Mouse (Mus musculus) cerebellum, adult 2 months (tissue): Measurements from ENCODE around the gene Igsf3. TPM values are rescaled to one million over a fixed set of nuclear protein-coding genes. Genes with fewer than 3 reads are reported as not detected.

Source experiments
- DNase-seq, 2 experiments: peaks; one replicate each; pipeline ENCODE4 v3.0.0; 2021
- H3K27ac ChIP-seq: fragments of 200-500 bp; 2 replicates; pipeline ENCODE4 v1.5.1; 2012; ENCODE audit warnings: low read length, control low read depth, inconsistent platforms; ENCODE audit not compliant: insufficient read depth
- H3K27me3 ChIP-seq: fragments of 200-500 bp; 2 replicates; pipeline ENCODE4 v1.6.1; 2012; ENCODE audit warnings: inconsistent platforms, mild to moderate bottlenecking, low read length, moderate library complexity; ENCODE audit not compliant: control insufficient read depth, insufficient read depth
- H3K4me1 ChIP-seq: fragments of 200-500 bp; 2 replicates; pipeline ENCODE4 v1.6.1; 2011; ENCODE audit warnings: low read length; ENCODE audit not compliant: control insufficient read depth, insufficient read depth
- H3K4me3 ChIP-seq: fragments of 200-500 bp; replicated peaks from 2 replicates; pipeline ENCODE3; 2011; ENCODE audit warnings: mild to moderate bottlenecking, low read depth, low read length, control low read depth; ENCODE audit not compliant: insufficient read depth
- CTCF ChIP-seq: fragments of 200-500 bp; IDR thresholded peaks from 2 replicates; pipeline ENCODE4 v1.5.1; 2011; ENCODE audit warnings: low read depth, mild to moderate bottlenecking, control low read depth, low read length, moderate library complexity, borderline replicate concordance; ENCODE audit not compliant: insufficient read depth
- POLR2A ChIP-seq: fragments of 200-500 bp; IDR thresholded peaks from 2 replicates; pipeline ENCODE4 v1.6.1; 2011; ENCODE audit warnings: low read length, control low read depth, borderline replicate concordance; ENCODE audit not compliant: insufficient read depth
- WGBS: fragments of 180-500 bp; shearing (Covaris S2); methylation state at CpG from one replicate; pipeline ENCODE4 v1.1.7; 2018; 5-methylcytosine and 5-hydroxymethylcytosine counted together
- polyA plus RNA-seq: library from polyadenylated mRNA; depleted of rRNA; stranded (reverse); fragments of >200 nt; gene quantifications from 2 replicates; pipeline ENCODE4 v1.2.3, GENCODE M21; 2012; rRNA removed

The Igsf3 gene
- polyA plus RNA-seq, 1 experiment = 5.1 TPM

DNA sequence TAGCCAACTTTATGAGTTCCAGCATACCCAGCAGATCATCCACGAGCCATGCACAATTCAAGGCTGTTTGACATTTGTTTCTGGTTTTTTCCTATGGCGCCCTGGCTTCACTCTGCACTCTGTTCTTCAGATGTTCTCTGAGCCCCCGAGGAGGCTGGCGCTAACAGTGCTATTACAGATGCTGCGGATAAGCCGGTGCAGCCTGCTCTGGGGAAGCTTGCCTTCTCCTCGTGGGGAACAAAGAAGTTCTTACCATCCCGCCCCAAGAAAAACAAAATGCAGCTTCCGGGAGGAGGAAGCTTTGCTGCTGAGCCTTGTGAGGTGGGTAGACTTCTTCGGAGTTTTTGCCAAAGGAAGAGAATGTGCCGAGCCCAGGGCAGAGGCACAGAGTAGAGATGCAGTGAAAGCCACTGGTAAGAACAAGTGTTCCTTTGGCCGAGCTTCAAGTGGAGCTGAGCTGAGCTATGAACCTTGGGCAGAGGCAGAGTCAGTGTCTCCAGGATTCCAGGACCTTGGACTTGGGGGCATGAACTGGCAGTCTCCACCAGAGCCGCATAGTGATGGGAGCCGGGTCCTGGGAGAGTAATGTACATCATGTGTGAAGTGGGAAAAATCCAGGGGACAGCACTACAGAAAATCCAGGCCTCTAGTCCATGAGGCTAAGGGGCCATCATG lies 125.3 kb downstream of the Igsf3 start:
- Histone ChIP-seq H3K27ac (no peak overlapping the region), H3K4me3 (no peak overlapping the region), H3K27me3 (no peaks in the 10 kb centered on the region), H3K4me1 (peaks cover 10% of the 10 kb centered on the region)
- TF ChIP-seq POLR2A = no peak
- no peak for TF ChIP-seq CTCF
- DNase-seq = no peak
- WGBS = 73% methylated on average over 14 of the region's 14 CpGs

GRCm38 (mm10) chr3:101506179-101506578 lies 129.3 kb downstream of the Igsf3 start:
- peak; percentile 85 to 87 for DNase-seq
- WGBS = 21% methylated on average over 5 of the region's 5 CpGs
- H3K27me3 ChIP-seq = no peaks in the 10 kb centered on the region
- no peak overlapping the region for H3K4me3 ChIP-seq
- TF ChIP-seq POLR2A (no peak), CTCF (peak; percentile 91)
- H3K27ac ChIP-seq = no peak overlapping the region
- H3K4me1 ChIP-seq = peaks cover 12% of the 10 kb centered on the region

DNA sequence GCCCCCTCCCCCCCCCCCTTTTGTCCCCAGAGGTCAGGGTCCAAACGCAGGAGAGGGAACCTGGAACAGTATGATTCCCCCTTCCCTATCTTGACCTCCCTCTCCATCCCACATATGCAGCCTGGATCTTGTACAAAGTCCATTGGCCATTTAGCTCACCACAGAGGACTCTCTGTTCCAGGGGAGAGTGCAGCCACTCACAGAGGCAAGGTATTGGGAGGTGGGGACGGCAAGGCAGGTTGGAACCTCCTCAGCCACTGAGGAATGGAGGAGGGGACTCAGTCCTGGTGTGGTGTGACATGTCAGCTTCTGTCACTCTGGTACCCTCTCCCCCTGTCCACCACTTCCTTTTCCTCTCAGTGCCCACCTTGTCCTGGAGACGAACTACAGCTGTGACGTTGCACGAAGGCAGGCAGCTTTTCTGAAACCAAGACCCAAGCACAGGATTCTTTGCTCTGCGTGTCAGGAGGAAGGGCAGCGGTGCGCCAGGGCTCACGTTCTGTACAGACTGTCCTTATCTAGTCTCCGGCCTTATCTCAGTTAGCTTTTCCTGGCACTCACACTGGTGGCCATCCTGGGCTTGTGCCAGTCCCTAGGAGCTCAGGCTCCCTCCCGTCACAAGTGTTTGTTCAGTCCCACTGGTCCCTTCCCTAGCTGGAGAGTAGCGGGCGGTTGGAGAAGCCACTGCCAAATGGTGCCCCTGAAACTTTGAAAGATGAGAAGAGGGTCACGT lies 130.3 kb downstream of the Igsf3 start:
- Histone ChIP-seq H3K27me3 (no peaks in the 10 kb centered on the region), H3K4me3 (no peak overlapping the region), H3K4me1 (peaks cover 12% of the 10 kb centered on the region), H3K27ac (no peak overlapping the region)
- WGBS = 76% methylated on average over 14 of the region's 14 CpGs
- DNase-seq = peak in 1 of 2 experiments; percentile 18
- no peak for TF ChIP-seq CTCF
- TF ChIP-seq POLR2A = no peak

DNA sequence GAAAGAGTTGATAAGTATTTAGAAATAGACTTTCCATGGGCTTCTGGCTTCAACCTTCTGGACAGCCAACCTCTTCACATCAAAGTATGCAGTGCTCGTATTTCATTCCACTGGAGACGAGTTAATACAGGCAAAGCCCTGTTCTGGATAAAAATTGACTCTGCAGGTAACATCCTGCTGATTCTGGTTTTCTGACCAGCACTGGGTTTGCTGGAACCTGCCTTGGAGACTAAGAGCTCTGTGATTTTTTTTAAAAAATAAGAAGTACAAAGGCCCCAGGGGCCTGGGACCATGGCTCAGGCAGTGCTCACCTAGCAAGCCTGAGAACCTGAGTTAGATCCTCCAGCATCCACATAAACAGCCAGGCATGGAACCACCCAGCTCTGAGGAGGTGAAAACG lies 130.9 kb downstream of the Igsf3 start:
- WGBS = 84% methylated on average over 3 of the region's 3 CpGs
- Histone ChIP-seq H3K4me1 (peaks cover 12% of the 10 kb centered on the region), H3K27ac (no peak overlapping the region), H3K27me3 (no peaks in the 10 kb centered on the region), H3K4me3 (no peak overlapping the region)
- no peak for DNase-seq
- no peak for TF ChIP-seq CTCF
- TF ChIP-seq POLR2A = no peak

DNA sequence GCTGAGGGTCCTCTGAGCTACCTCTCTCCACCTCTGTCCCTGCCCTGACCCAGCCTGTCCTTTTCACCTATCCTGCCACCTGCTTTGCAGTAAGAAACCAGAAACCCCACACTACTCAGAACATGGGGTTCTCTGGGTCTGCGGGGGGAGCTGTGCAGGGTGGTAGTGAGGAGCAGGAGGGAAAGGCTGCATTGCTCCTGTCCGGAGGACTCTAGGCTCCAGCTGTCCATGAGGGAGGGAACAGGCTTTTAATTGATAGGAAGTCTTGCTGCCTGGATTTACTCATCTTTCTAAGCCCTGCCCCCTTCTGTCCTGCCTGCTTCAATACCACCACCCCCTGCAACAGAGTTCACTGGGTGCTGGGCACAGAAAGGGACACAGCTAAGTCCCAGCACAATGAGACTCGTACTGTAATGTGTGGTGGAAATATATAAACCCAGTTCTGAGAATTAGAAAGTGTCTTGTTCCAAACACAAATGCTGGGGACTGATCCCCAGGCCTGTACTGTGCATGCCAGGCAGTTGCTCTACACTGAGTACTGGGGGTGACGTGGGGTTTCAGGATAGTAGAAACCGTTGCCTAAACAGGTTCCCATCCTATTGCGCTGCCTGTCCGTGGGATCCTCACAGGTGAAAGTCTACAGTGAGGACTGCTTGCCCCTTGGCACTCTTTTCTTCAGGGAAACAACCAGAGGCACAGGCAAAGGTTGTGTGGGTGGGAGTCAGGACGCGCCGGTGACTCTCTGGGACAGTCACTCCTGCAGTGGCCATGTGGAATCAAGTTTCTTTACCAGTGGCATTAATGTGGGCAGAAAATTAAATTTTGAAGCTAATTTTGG lies 133.0 kb downstream of the Igsf3 start:
- no peak for DNase-seq
- TF ChIP-seq CTCF = no peak
- TF ChIP-seq POLR2A = no peak
- Histone ChIP-seq H3K27me3 (no peaks in the 10 kb centered on the region), H3K4me3 (no peak overlapping the region), H3K27ac (no peak overlapping the region), H3K4me1 (peaks cover 12% of the 10 kb centered on the region)
- WGBS = 94% methylated on average over 10 of the region's 10 CpGs

- Histone ChIP-seq H3K4me1 (peaks cover 12% of the 10 kb centered on the region), H3K27me3 (no peaks in the 10 kb centered on the region), H3K4me3 (no peak overlapping the region), H3K27ac (no peak overlapping the region)
- no peak for DNase-seq
- no peak for TF ChIP-seq POLR2A
- TF ChIP-seq CTCF = no peak
- 94% methylated on average over 5 of the region's 5 CpGs for WGBS
Measured at GRCm38 (mm10) chr3:101510632-101511031, 133.7 kb downstream of the Igsf3 start.

Other genes with a start within 250 kb of the Igsf3 start
- 0.08 and 0.13 TPM in 2 replicates for gene Cd2, start 89.1 kb upstream of the Igsf3 start, polyA plus RNA-seq
- gene Atp1a1, start 227.6 kb downstream of the Igsf3 start, polyA plus RNA-seq = 826 and 1,031 TPM in 2 replicates